Mouse (Mus musculus): Measurements from ENCODE around the gene Gm16506.
"Not testable (repeated sequence)": the region's sequence is repeated elsewhere in the genome, so short reads cannot be mapped to it uniquely, and the experiment has no call there.

The Gm16506 gene

DNA sequence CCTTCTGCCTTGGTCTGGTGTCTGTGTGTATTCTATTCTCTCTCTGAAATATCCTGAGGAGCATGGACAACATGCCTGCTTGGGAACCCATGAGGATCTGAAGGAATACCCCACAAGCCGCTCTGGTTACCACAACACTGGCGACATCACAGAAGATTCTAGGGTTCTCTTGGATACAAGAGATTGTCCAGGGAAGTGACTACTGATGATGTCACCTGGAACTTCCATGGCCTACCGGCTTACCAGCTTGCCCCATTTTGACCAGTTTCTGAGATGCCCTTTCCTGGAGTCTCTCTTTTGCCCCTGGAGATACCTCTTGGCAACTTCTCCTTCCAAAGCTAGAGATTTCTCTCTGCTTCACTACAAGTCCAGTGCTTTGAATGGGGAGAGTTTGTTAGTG lies at the start of gene Gm16506:
TSS of gene Gm16506 (minus strand) at position 101 of the 400 bp plus-strand sequence.
- DNase-seq (ENCODE audit: low spot score) = not testable (repeated sequence)

GRCm38 (mm10) chr14:43747566-43747965 lies 20.3 kb upstream of the Gm16506 start, which contains the start of gene Gm6526:
Gene Gm6526 (plus strand): TSS chr14:43747866.
- DNase-seq (ENCODE audit: low spot score) = not testable (repeated sequence)

DNA sequence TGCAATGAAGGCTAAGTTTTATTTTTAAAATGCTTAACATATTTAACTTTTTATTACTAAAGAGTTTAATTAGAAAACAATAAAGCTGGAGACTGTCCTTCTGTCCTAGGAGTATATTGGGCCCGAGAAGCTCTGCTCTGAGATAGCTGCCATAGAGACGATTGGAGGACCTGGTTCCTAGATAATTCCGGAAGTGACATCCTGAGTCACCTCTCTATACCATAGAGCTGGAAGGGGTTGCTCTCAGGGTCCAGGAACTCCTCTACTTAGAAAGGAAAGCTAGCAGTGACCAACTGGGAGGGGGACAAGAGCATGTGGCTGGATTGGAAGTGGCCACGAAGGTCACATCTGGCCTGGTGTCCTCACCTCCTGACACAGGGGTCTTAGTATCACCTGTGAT lies 29.7 kb downstream of the Gm16506 start, which contains the start of gene Gm7324:
TSS of gene Gm7324 (plus strand) at position 208 of the 400 bp plus-strand sequence.
- not testable (repeated sequence) for DNase-seq (ENCODE audit: low spot score)

DNA sequence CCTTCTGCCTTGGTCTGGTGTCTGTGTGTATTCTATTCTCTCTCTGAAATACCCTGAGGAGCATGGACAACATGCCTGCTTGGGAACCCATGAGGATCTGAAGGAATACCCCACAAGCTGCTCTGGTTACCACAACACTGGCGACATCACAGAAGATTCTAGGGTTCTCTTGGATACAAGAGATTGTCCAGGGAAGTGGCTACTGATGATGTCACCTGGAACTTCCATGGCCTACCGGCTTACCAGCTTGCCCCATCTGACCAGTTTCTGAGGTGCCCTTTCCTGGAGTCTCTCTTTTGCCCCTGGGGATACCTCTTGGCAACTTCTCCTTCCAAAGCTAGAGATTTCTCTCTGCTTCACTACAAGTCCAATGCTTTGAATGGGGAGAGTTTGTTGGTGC lies 50.2 kb downstream of the Gm16506 start, which contains the start of gene Gm8165:
TSS of gene Gm8165 (minus strand) at position 101 of the 400 bp plus-strand sequence.
- DNase-seq (ENCODE audit: low spot score) = not testable (repeated sequence)
